Mouse (Mus musculus): ENCODE data around the gene Tmprss9. TPM values are rescaled to one million over a fixed set of nuclear protein-coding genes. Genes with fewer than 3 reads are reported as not detected.

Tmprss9 gene
- total RNA-seq, 4 experiments from 2014 or later, result 0.35 to 0.66 (median 0.46) TPM

GRCm38 (mm10) chr10:80843087-80843930, 28.3 kb upstream of the Tmprss9 start:
- no peak for DNase-seq (ENCODE audit: low spot score in 2 of 2)

DNA sequence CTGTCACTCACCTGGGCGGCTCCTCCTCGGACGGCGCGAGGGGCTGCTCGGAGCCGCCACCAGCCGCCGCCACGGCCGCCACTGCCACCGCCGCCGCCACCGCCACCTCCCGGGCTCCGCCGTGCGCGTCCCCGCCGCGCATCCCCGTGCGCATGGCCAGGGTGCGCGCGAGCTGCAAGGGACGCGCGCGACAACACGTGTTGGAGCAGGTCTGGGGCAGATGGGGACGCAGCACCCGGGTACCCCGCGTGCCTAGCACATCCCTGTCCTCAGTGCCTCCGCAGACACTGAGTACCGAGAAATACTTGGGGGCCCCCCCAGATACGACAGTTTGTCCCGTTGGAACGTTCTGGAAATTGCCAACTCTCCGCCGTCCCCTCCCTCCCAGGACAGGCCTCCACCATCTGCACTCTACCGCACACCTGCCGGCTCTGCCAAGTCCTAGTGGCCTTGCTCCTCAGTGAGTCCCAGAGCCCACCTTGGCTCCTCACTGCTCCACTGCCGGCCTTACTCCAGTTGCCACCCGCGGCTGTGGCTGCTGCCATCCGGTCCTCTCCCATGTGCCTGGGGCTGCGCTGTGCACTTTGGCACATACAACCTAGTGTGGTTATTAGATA, 27.6 kb upstream of the Tmprss9 start, which contains the start of gene Lingo3:
Gene Lingo3 (minus strand): TSS at position 109 of the 617 bp plus-strand sequence.
- no peak for DNase-seq (ENCODE audit: low spot score in 2 of 2)

GRCm38 (mm10) chr10:80845055-80845693, 26.5 kb upstream of the Tmprss9 start:
- no peak for DNase-seq (ENCODE audit: low spot score in 2 of 2)

DNA sequence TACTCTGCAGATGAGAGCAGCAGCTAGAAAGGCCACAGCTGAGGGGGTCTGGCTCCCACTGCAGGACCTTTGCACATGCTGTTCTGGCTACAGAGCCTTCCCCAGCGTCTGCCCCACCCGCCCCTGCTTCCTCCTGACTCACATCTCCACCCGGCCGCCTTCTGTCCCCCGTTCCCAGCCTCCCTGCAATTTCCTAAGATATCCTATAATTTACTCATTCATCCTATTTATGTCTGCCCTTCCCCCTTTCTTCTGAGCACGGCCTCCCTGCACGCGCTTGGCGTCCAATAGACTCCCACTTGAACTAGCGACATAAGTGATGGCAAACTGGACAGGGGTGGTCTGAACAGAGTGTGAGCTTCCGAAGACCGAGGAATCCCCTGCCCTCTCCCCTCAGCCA, 25.9 kb upstream of the Tmprss9 start:
- no peak for DNase-seq (ENCODE audit: low spot score in 2 of 2)

- DNase-seq (ENCODE audit: low spot score in 2 of 2), result no peak
These were observed 23.1 kb upstream of the Tmprss9 start for GRCm38 (mm10) chr10:80848571-80848970.

GRCm38 (mm10) chr10:80854913-80855748, 16.5 kb upstream of the Tmprss9 start, which contains the start of the genes Lsm7 and Sppl2b:
Lsm7 (minus strand) TSS chr10:80855209.
Sppl2b (plus strand) TSS chr10:80855275.
- DNase-seq (ENCODE audit: low spot score in 2 of 2), result peak; percentile 90 to 97

DNA sequence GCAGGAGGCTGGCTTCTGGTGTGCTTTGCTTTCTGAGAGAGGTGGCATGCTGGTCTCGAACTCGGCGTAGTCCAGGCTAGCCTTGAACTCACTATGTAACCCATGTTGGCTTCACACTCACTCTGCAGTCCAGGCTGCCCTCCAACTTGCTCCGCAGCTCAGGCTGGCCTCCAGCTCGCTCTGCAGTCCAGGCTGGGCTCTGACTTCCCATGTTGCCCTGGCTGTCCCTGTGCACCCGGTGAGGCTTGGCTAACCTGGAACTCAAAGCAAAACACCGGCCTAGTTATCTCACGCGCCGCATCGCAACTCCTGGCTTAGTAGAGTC, 15.9 kb upstream of the Tmprss9 start:
- DNase-seq (ENCODE audit: low spot score in 2 of 2), result no peak

- DNase-seq (ENCODE audit: low spot score in 2 of 2), result no peak
These were observed 15.4 kb upstream of the Tmprss9 start for GRCm38 (mm10) chr10:80856267-80856666.

GRCm38 (mm10) chr10:80856908-80857307, 14.7 kb upstream of the Tmprss9 start:
- DNase-seq (ENCODE audit: low spot score in 2 of 2), result no peak

DNA sequence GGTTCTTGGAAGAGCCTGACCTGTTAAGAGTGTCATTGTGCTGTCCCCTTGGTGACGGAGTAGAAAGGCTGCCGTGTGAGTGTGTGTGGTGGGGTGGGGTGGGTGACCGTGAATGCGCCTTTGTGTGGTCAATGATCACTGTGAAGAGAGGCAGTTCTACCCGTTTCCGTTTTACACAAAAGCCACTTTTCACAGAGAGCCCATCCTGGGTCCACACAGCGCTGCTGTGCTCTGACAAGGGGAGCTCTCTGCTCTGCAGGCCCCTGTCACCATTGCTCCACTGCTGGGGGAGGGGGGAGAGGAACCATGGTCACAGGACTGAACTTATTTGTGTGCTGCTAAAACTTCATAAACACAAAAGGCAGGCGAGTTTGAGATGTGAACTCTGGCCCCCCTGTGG, 14.3 kb upstream of the Tmprss9 start:
- DNase-seq (ENCODE audit: low spot score in 2 of 2), result peak in 1 of 2 experiments; percentile 58

- no peak for DNase-seq (ENCODE audit: low spot score in 2 of 2)
These were observed 13.8 kb upstream of the Tmprss9 start for GRCm38 (mm10) chr10:80857848-80858247.

DNA sequence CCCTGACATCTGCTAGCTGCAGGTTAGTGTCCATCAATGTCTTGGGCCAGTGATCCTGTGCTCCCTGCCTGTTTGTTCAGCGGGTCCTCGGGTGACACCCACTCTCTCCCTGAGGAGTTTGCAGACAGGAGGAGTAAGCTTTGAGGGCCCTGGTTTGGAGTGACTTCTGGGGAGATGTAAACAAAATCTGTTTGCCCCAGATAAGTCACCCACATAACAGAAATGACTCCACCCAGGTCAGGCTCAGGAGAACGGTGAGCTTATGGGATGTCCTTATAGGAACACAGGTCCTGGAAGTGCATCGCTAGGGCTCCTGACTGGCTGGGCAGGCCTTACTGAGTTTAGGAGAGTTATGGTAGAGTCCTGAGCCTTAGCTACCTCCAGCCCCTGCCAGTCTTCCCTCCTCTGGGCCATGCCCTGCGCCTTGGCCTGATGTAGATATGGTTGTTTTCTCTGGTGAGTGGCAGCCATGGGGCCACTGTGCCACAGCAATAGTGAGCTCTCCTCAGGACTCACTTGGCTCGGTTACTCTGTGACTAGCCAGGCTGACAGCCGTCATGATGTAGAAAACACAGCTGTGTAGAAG, 13.2 kb upstream of the Tmprss9 start:
- no peak for DNase-seq (ENCODE audit: low spot score in 2 of 2)

DNA sequence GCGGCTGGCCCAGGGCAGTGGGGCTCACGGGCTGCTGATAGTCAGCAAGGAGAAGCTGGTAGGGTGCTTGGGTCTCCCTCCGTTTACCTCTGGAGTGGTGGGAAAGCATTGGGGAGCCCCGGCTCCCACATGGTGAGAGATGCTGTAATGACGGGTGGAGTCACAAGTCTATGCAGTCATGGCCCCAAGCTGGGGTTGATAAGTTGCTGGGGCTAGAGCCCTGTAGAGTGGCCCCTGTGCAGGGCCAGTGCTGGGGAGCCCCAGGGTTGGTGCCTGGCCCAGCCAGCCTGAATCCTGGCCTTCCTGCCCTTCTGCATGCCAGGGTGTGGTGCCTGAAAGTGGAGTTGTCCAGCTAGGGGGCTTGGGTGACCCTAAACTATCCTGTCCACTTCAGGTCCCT, 9.3 kb upstream of the Tmprss9 start:
- DNase-seq (ENCODE audit: low spot score in 2 of 2), result no peak

- DNase-seq (ENCODE audit: low spot score in 2 of 2), result no peak
These were observed 7.2 kb upstream of the Tmprss9 start for GRCm38 (mm10) chr10:80864446-80864845.

- no peak for DNase-seq (ENCODE audit: low spot score in 2 of 2)
These were observed 655 bp upstream of the Tmprss9 start for GRCm38 (mm10) chr10:80870993-80871392.

- DNase-seq (ENCODE audit: low spot score in 2 of 2), result no peak
These were observed 2.4 kb downstream of the Tmprss9 start for GRCm38 (mm10) chr10:80874035-80874434.

GRCm38 (mm10) chr10:80876028-80876427, 4.4 kb downstream of the Tmprss9 start:
- peak in 1 of 2 experiments; percentile 62 for DNase-seq (ENCODE audit: low spot score in 2 of 2)

DNA sequence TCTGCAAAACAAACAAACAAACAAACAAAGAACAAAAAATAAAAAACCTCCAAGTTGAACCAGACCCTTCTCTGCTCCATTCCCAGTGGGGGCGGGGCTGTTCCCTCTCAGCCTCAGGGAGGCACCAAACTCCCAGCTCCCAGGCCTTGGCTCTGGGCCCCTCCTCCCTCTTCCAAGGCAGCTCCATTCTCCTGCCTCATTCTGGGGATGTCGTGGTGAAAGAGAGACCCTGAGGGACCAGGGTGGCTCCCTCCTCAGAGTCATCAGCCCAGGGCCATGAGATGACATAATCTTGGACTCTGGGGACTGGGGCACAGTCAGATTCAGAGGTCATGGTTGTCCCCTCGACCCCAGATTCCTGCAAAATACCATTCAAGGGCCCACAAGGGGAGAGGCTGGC, 4.9 kb downstream of the Tmprss9 start:
- DNase-seq (ENCODE audit: low spot score in 2 of 2), result no peak

DNA sequence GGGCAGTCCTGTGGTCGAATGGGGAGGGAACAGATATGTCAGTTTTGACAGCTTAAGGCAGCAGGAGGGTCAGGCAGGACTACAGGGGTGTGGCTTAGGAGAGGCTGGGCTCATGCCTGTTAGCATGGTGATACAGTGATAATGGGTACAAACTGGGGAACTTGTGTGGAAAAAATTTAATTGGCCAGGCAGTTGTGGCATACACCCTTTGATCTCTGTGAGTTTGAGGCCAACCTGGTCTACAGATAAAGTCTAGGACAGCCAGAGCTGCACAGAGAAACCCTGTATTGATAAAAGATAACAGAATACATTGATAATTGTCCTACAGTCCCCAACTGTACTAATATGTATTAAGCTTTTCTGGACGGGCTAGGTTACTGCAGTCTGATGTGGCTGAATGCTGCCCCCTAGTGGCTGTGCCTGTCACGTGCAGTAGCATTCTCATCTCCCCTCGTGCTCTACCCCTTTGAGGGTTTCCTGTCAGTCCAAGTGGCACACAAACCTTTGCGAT, 8.5 kb downstream of the Tmprss9 start:
- DNase-seq (ENCODE audit: low spot score in 2 of 2), result peak in 1 of 2 experiments; percentile 62

- DNase-seq (ENCODE audit: low spot score in 2 of 2), result no peak
These were observed 9.3 kb downstream of the Tmprss9 start for GRCm38 (mm10) chr10:80880901-80881300.

DNA sequence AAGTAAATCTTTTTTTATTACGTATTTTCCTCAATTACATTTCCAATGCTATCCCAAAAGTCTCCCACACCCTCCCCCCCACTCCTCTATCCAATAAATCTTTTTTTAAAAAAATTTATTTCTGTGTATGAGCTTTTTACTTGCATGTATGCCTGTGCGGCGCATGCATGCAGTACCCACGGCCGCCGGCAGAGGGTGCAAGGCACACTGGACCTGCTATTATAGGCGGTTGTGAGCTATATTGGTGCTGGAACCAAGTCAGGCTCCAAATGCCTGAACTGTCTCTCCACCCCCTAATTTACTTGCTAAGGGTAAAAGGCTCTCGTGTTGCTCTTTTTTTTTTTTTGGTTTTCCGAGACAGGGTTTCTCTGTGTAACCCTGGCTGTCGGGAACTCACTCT, 9.7 kb downstream of the Tmprss9 start:
- DNase-seq (ENCODE audit: low spot score in 2 of 2), result peak in 1 of 2 experiments; percentile 64
